Mouse (Mus musculus): Measurements from ENCODE around the gene Il34. TPM values are rescaled to one million over a fixed set of nuclear protein-coding genes. Genes with fewer than 3 reads are reported as not detected.

Gene Il34
- polyA plus RNA-seq, 1 experiment from 2014 or later = 3.0 TPM

DNA sequence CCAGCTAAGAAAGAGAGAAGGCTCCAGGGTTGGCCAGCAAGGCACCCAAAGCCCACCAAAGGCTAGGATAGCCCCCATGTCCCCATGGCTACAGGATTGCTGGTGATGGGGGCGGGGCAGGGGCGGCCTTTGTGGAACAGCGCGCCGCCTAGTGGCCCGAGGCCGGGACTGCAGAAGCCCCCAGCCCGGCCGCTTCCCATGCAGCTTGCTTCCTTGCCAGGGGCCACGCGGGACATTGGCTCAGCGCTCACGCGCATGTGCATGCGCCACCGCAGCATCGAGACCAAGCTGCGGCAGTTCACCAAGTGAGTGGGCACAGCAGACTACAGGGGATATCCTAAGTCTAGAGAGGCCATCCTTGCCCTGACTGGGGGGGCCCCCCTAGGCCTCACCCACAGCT, 78.8 kb downstream of the Il34 start:
- WGBS = 10% methylated on average over 18 of the region's 18 CpGs
- H3K4me1 ChIP-seq (ENCODE audit: insufficient read depth, low read length) = peaks cover 49% of the 10 kb centered on the region
- no peak for ATAC-seq (ENCODE audit: low FRiP score, low TSS enrichment)

GRCm38 (mm10) chr8:110725084-110725838, 80.5 kb downstream of the Il34 start:
- Histone ChIP-seq H3K9ac (replicated peaks; ENCODE audit: low read length) (peak overlapping the region; percentile 37), H3K27me3 (ENCODE audit: insufficient read depth, low read length) (no peaks in the 10 kb centered on the region), H3K9me3 (ENCODE audit: low read length) (no peaks in the 10 kb centered on the region), H3K4me3 (ENCODE audit: low read length) (no peak overlapping the region), H3K27ac (ENCODE audit: low read length) (peak overlapping the region; percentile 71), H3K4me2 (replicated peaks; ENCODE audit: low read depth, low read length) (no peak overlapping the region; the same call in 1 of the 2 replicates), H3K36me3 (ENCODE audit: insufficient read depth, low read length) (peaks cover 43% of the 10 kb centered on the region), H3K4me1 (ENCODE audit: insufficient read depth, low read length) (peaks cover 56% of the 10 kb centered on the region)
- WGBS = 43% methylated on average over 7 of the region's 7 CpGs
- ATAC-seq (ENCODE audit: low FRiP score, low TSS enrichment) = no peak

More for the DNA sequence above, 78.8 kb downstream of the Il34 start:
- H3K27me3 ChIP-seq (ENCODE audit: insufficient read depth, low read length) = no peaks in the 10 kb centered on the region
- peaks cover 59% of the 10 kb centered on the region for H3K36me3 ChIP-seq (ENCODE audit: insufficient read depth, low read length)
- H3K4me3 ChIP-seq (ENCODE audit: low read length) = no peak overlapping the region
- no peak overlapping the region; the same call in 1 of the 2 replicates for H3K9ac ChIP-seq (replicated peaks; ENCODE audit: low read length)
- H3K9me3 ChIP-seq (ENCODE audit: low read length) = no peaks in the 10 kb centered on the region
- H3K4me2 ChIP-seq (replicated peaks; ENCODE audit: low read depth, low read length) = no peak overlapping the region
- H3K27ac ChIP-seq (ENCODE audit: low read length) = no peak overlapping the region

GRCm38 (mm10) chr8:110724493-110724892, 81.2 kb downstream of the Il34 start:
- Histone ChIP-seq H3K36me3 (ENCODE audit: insufficient read depth, low read length) (peaks cover 36% of the 10 kb centered on the region), H3K4me2 (replicated peaks; ENCODE audit: low read depth, low read length) (no peak overlapping the region), H3K9ac (replicated peaks; ENCODE audit: low read length) (peak overlapping the region; percentile 95; the same call in 1 of the 2 replicates), H3K4me3 (ENCODE audit: low read length) (no peak overlapping the region), H3K27ac (ENCODE audit: low read length) (peak overlapping the region; percentile 71; the same call in 1 of the 2 replicates), H3K4me1 (ENCODE audit: insufficient read depth, low read length) (peaks cover 64% of the 10 kb centered on the region), H3K27me3 (ENCODE audit: insufficient read depth, low read length) (no peaks in the 10 kb centered on the region), H3K9me3 (ENCODE audit: low read length) (no peaks in the 10 kb centered on the region)
- ATAC-seq (ENCODE audit: low FRiP score, low TSS enrichment) = no peak
- 64% methylated on average over 3 of the region's 3 CpGs for WGBS

DNA sequence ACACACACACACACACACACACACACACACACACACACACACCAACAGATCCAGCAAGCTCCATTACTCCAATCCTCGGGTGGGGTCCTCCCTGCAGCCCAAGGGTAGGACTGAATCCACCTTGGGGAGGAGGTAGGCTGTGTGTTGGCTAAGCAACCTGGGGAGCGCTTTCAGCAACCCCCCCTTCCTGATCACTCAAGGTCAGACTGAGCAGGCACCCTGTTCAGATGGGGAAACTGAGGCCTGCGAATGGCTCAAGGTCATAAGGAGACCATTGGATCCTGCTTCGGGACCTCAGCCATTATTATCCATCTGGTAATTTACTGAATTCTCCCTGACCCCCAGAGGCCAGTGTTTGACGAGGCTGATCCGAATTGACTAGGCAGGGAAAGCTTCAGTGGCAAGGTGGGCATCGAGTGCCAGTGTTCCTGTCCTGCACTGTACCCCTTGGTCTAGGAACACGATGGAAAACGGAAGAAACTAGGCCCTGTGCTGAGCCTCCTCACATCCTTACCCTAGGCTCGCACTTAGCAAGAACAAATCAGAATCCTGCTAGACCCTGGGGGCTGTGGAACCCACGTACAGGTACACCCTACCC, 83.2 kb downstream of the Il34 start:
- Histone ChIP-seq H3K9ac (replicated peaks; ENCODE audit: low read length) (peak overlapping the region; percentile 95), H3K9me3 (ENCODE audit: low read length) (no peaks in the 10 kb centered on the region), H3K27me3 (ENCODE audit: insufficient read depth, low read length) (no peaks in the 10 kb centered on the region), H3K4me3 (ENCODE audit: low read length) (peak overlapping the region; percentile 85), H3K4me2 (replicated peaks; ENCODE audit: low read depth, low read length) (peak overlapping the region; percentile 64), H3K27ac (ENCODE audit: low read length) (0 out of 2 replicates have a peak overlapping the region, but pooled peaks have one; percentile 1), H3K4me1 (ENCODE audit: insufficient read depth, low read length) (peaks cover 83% of the 10 kb centered on the region), H3K36me3 (ENCODE audit: insufficient read depth, low read length) (peaks cover 17% of the 10 kb centered on the region)
- ATAC-seq (ENCODE audit: low FRiP score, low TSS enrichment) = no peak
- WGBS = 34% methylated on average over 11 of the region's 11 CpGs

DNA sequence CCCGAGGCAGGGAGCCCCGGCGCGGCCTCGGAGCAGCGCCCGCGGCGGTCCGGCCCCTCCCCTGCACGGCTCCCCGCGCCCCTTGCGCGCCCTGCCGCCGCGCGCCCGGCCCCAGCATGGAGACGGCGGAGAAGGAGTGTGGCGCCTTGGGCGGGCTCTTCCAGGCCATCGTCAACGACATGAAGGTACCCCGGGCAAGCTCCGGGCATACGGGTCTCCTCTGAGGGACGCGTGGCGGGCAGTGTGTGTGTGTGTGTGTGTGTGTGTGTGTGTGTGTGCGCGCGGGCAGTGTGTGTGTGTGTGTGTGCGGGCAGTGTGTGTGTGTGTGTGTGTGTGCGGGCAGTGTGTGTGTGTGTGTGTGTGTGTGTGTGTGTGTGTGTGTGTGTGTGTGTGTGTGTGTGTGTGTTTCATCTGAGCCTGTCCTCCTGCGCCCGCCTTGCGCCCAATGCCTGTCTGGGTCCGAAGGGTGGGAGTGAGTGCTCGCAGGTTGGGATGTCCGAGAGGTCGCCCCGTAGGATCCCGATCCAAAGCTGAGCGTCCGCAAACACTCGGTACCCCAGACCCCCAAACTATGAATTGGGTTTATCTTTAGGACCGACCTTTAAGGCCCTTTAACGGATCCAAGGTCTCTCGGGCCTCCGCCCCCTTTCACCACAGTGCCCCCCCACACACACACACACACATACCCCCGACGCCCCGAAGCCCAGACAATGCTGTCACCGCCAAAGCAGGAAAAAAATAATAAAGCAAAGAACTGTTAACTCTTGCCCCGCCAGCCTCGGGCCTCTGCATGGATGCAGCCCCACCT, 83.9 kb downstream of the Il34 start:
- H3K36me3 ChIP-seq (ENCODE audit: insufficient read depth, low read length) = 0 out of 2 replicates have a peak, but pooled peaks cover 11% of the 10 kb centered on the region
- peak overlapping the region; percentile 64 for H3K4me2 ChIP-seq (replicated peaks; ENCODE audit: low read depth, low read length)
- H3K4me3 ChIP-seq (ENCODE audit: low read length) = peak overlapping the region; percentile 85
- peak overlapping the region; percentile 95 for H3K9ac ChIP-seq (replicated peaks; ENCODE audit: low read length)
- ATAC-seq (ENCODE audit: low FRiP score, low TSS enrichment) = peak; percentile 62
- peak overlapping the region; percentile 94 for H3K27ac ChIP-seq (ENCODE audit: low read length)
- H3K27me3 ChIP-seq (ENCODE audit: insufficient read depth, low read length) = no peaks in the 10 kb centered on the region
- WGBS = under 1% methylated on average over 54 of the region's 59 CpGs
- H3K4me1 ChIP-seq (ENCODE audit: insufficient read depth, low read length) = peaks cover 86% of the 10 kb centered on the region
- H3K9me3 ChIP-seq (ENCODE audit: low read length) = no peaks in the 10 kb centered on the region

DNA sequence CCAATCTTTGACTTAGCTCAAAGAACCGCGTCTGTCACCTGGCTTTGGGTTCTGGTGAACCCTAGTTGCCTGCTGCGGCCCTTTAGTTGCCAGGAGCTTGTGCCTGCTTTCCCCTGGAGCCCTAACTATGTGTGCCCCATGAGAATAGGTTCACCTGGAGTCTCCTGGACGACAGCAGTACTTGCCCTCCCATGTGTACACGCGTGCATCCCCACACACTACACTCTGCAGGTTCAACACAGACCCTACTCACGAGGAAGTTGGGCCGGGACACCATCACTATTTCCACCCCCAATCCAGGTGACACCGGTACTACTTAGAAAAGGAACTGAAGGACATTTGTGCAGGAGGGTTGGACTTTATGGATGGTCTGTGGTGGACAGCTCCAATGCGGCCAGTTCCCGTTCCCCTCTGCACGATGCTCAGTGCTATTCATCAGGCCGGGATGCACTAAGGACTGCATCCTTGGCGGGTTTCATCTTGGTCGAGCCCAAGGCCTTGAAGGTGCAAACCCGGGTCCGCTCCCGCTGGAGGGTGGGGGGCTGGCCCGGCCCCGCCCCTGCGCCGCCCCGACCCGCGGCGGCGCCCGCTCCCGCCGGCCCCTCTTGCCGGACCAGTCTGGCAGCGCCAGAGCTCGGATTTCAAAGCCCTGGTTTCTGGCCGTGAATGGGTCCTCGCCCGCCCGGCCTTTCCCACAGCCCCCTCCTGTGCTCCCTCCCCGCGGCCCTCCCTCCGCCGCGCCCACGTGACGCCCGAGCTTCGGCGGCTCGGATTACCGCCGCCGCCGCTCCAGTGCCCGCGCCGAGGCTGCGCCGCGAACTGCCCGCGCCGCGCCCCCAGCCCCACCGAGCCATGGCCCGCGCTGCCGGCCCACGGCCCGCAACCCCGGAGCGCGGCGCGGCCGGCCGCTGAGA, 84.8 kb downstream of the Il34 start, which contains the start of gene Mtss1l:
Mtss1l (plus strand) TSS at position 792 of the 914 bp plus-strand sequence.
- peak within 1 kb of the TSS; percentile 64 for H3K4me2 ChIP-seq (replicated peaks; ENCODE audit: low read depth, low read length)
- no peaks in the 10 kb centered on the region for H3K27me3 ChIP-seq (ENCODE audit: insufficient read depth, low read length)
- peaks cover 88% of the 10 kb centered on the region for H3K4me1 ChIP-seq (ENCODE audit: insufficient read depth, low read length)
- H3K4me3 ChIP-seq (ENCODE audit: low read length) = peak within 1 kb of the TSS; percentile 85
- ATAC-seq (ENCODE audit: low FRiP score, low TSS enrichment) = peak; percentile 85
- peak within 1 kb of the TSS; percentile 95 for H3K9ac ChIP-seq (replicated peaks; ENCODE audit: low read length)
- 0 out of 2 replicates have a peak, but pooled peaks cover 7% of the 10 kb centered on the region for H3K36me3 ChIP-seq (ENCODE audit: insufficient read depth, low read length)
- H3K27ac ChIP-seq (ENCODE audit: low read length) = peak within 1 kb of the TSS; percentile 94
- no peaks in the 10 kb centered on the region for H3K9me3 ChIP-seq (ENCODE audit: low read length)
- WGBS = 5% methylated on average over 58 of the region's 75 CpGs

GRCm38 (mm10) chr8:110719898-110720653, 85.6 kb downstream of the Il34 start:
- Histone ChIP-seq H3K9me3 (ENCODE audit: low read length) (no peaks in the 10 kb centered on the region), H3K9ac (replicated peaks; ENCODE audit: low read length) (peak overlapping the region; percentile 95), H3K27me3 (ENCODE audit: insufficient read depth, low read length) (no peaks in the 10 kb centered on the region), H3K4me1 (ENCODE audit: insufficient read depth, low read length) (peaks cover 84% of the 10 kb centered on the region), H3K36me3 (ENCODE audit: insufficient read depth, low read length) (0 out of 2 replicates have a peak, but pooled peaks cover 3% of the 10 kb centered on the region), H3K4me3 (ENCODE audit: low read length) (no peak overlapping the region), H3K4me2 (replicated peaks; ENCODE audit: low read depth, low read length) (peak overlapping the region; percentile 64; the same call in 1 of the 2 replicates), H3K27ac (ENCODE audit: low read length) (peak overlapping the region; percentile 94)
- WGBS = 60% methylated on average over 6 of the region's 6 CpGs
- no peak for ATAC-seq (ENCODE audit: low FRiP score, low TSS enrichment)

- no peak for ATAC-seq (ENCODE audit: low FRiP score, low TSS enrichment)
- Histone ChIP-seq H3K9me3 (ENCODE audit: low read length) (no peaks in the 10 kb centered on the region), H3K27me3 (ENCODE audit: insufficient read depth, low read length) (no peaks in the 10 kb centered on the region), H3K4me2 (replicated peaks; ENCODE audit: low read depth, low read length) (no peak overlapping the region; the same call in 1 of the 2 replicates), H3K4me3 (ENCODE audit: low read length) (no peak overlapping the region), H3K36me3 (ENCODE audit: insufficient read depth, low read length) (0 out of 2 replicates have a peak, but pooled peaks cover 4% of the 10 kb centered on the region), H3K27ac (ENCODE audit: low read length) (peak overlapping the region; percentile 94), H3K9ac (replicated peaks; ENCODE audit: low read length) (peak overlapping the region; percentile 58), H3K4me1 (ENCODE audit: insufficient read depth, low read length) (peaks cover 74% of the 10 kb centered on the region)
- WGBS = 28% methylated on average over 12 of the region's 12 CpGs
Measured at GRCm38 (mm10) chr8:110718969-110719670, 86.6 kb downstream of the Il34 start.
